Mouse (Mus musculus): ENCODE measurements around the gene Fbxo2. TPM values are rescaled to one million over a fixed set of nuclear protein-coding genes. Genes with fewer than 3 reads are reported as not detected.

Fbxo2 gene
- polyA plus RNA-seq, 1 experiment from 2014 or later = 1.0 TPM

DNA sequence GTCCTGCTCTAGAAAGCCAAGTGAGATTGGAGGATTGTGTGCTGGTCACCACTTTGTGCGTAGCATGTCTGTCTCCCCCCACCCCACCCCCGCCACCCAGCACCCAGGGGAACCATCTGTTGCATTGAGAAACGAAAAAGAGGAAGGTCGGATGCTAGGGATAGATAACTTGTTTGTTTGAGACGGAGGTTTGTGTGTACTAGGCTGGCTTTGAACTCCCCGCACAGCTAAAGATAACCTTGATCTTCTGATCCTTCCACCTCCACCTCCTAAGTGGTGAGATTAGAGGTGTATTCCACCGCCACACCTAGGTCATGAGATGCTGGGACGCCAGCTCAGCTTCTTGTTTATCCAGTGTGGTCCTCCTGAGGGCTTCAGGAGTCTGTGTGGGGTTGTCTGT lies 25.4 kb upstream of the Fbxo2 start:
- H3K4me1 ChIP-seq (ENCODE audit: control insufficient read depth, insufficient read depth, low read length) = peaks cover 5% of the 10 kb centered on the region
- DNase-seq (ENCODE audit: low spot score) = no peak
- no peaks in the 10 kb centered on the region for H3K36me3 ChIP-seq (ENCODE audit: control insufficient read depth, insufficient read depth, low read length)
- WGBS = 84% methylated on average over 8 of the region's 8 CpGs
- H3K27me3 ChIP-seq (ENCODE audit: control insufficient read depth, insufficient read depth, low read length) = peaks cover 3% of the 10 kb centered on the region; the same call in 1 of the 2 replicates
- H3K9ac ChIP-seq (ENCODE audit: low read length) = no peak overlapping the region
- ATAC-seq (ENCODE audit: insufficient number of reproducible peaks, low FRiP score, low TSS enrichment, low read depth) = no peak
- H3K27ac ChIP-seq (replicated peaks; ENCODE audit: low read depth, low read length) = no peak overlapping the region
- H3K4me3 ChIP-seq (ENCODE audit: low read depth, low read length) = no peak overlapping the region
- no peak overlapping the region for H3K4me2 ChIP-seq (ENCODE audit: low read depth, severe bottlenecking)
- H3K9me3 ChIP-seq (ENCODE audit: control insufficient read depth, low read length) = no peaks in the 10 kb centered on the region; the same call in 1 of the 2 replicates

DNA sequence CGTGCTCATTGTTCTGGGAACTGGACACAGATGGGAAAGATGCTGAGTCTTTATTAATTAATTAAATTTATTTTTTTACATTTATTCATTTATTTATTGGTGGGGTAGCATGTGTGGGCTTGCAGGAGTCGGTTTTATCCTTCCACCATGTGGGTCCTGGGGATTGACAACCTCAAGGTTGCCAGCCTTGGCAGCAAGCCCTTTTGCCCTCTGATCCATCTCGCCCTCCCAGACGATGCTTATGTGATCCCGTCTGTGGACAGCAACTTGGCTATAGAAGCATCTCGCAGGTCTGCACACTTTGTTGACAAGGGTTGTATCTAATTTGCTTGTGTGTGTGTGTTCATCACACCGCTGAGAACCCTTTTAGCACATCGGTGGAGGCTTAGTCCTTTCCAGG lies 22.9 kb upstream of the Fbxo2 start:
- Histone ChIP-seq H3K4me1 (ENCODE audit: control insufficient read depth, insufficient read depth, low read length) (no peaks in the 10 kb centered on the region), H3K4me2 (ENCODE audit: low read depth, severe bottlenecking) (no peak overlapping the region), H3K4me3 (ENCODE audit: low read depth, low read length) (no peak overlapping the region), H3K27me3 (ENCODE audit: control insufficient read depth, insufficient read depth, low read length) (no peaks in the 10 kb centered on the region), H3K27ac (replicated peaks; ENCODE audit: low read depth, low read length) (no peak overlapping the region), H3K9me3 (ENCODE audit: control insufficient read depth, low read length) (no peaks in the 10 kb centered on the region; the same call in 1 of the 2 replicates), H3K9ac (ENCODE audit: low read length) (no peak overlapping the region), H3K36me3 (ENCODE audit: control insufficient read depth, insufficient read depth, low read length) (no peaks in the 10 kb centered on the region)
- no peak for DNase-seq (ENCODE audit: low spot score)
- 77% methylated on average over 8 of the region's 8 CpGs for WGBS
- ATAC-seq (ENCODE audit: insufficient number of reproducible peaks, low FRiP score, low TSS enrichment, low read depth) = no peak

DNA sequence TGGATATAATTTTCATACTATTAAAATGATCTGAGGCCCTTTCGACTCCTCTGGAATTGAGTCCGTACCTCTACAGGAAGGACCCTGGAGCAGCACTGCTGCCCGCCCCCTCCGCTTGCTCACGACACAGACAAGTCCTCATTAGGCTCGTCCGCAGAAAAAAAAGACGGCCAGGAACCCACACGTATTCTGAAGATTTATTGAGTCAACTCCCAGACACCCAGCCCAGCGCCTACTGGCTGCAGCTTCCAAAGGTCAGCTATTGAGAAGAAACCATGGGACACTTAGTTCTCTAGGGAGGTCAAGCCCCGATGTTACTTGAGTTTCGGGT lies 20.7 kb upstream of the Fbxo2 start:
- H3K9me3 ChIP-seq (ENCODE audit: control insufficient read depth, low read length) = no peaks in the 10 kb centered on the region
- ATAC-seq (ENCODE audit: insufficient number of reproducible peaks, low FRiP score, low TSS enrichment, low read depth) = peak; percentile 7; the same call in 1 of the 2 replicates
- 1% methylated on average over 12 of the region's 12 CpGs for WGBS

DNA sequence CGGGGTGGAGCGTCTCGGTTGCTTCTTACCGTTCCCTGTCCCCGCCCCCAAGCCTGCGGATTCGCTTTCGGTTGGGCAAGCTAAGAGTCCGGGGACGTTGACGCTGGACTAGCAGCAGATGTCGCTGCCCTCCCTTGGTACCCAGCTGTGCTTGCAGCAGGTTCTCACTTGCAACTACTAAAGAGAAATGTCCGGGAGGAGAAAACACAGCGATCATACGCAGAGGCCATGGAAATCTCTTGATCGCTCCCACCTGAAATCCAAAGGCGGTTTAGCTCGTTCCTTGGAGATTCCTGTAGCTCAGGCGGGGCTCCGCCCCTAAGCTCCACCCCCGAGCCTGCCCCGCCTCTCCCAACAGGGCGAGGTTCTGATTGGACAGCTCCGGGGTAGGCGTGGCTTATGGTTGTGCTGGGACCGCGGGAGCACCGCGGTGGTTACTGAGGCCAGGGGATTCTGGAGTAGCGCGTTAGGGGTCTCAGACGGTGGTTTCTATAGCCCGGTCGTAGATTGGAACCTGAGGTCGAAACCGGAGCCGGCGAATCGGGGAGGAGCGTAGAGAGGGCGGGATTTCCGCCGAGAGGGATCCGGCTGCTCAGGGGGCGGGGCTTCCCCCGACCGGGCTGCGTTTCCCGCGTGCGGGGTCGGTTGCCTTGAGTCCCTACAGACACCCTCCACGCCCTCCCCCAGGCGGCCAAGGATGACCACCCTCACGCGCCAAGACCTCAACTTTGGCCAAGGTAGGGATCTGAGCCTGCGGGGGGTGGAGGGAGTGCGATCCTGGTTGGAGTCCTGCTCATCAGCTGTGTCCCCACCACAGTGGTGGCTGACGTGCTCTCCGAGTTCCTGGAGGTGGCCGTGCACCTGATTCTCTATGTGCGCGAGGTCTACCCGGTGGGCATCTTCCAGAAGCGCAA lies 20.1 kb upstream of the Fbxo2 start:
- no peaks in the 10 kb centered on the region for H3K36me3 ChIP-seq (ENCODE audit: control insufficient read depth, insufficient read depth, low read length)
- peak overlapping the region; percentile 71 for H3K9ac ChIP-seq (ENCODE audit: low read length)
- H3K4me3 ChIP-seq (ENCODE audit: low read depth, low read length) = peak overlapping the region; percentile 63
- DNase-seq (ENCODE audit: low spot score) (peak; percentile 97), ATAC-seq (ENCODE audit: insufficient number of reproducible peaks, low FRiP score, low TSS enrichment, low read depth) (peak; percentile 91)
- peak overlapping the region; percentile 86 for H3K27ac ChIP-seq (replicated peaks; ENCODE audit: low read depth, low read length)
- no peaks in the 10 kb centered on the region for H3K27me3 ChIP-seq (ENCODE audit: control insufficient read depth, insufficient read depth, low read length)
- no peaks in the 10 kb centered on the region for H3K9me3 ChIP-seq (ENCODE audit: control insufficient read depth, low read length)
- under 1% methylated on average over 64 of the region's 65 CpGs for whole genome bisulfite sequencing
- peak overlapping the region; percentile 87 for H3K4me2 ChIP-seq (ENCODE audit: low read depth, severe bottlenecking)
- H3K4me1 ChIP-seq (ENCODE audit: control insufficient read depth, insufficient read depth, low read length) = no peaks in the 10 kb centered on the region

More for the DNA sequence above, 20.7 kb upstream of the Fbxo2 start:
- Histone ChIP-seq H3K4me3 (ENCODE audit: low read depth, low read length) (peak overlapping the region; percentile 63), H3K4me2 (ENCODE audit: low read depth, severe bottlenecking) (peak overlapping the region; percentile 87), H3K36me3 (ENCODE audit: control insufficient read depth, insufficient read depth, low read length) (no peaks in the 10 kb centered on the region), H3K27ac (replicated peaks; ENCODE audit: low read depth, low read length) (no peak overlapping the region), H3K4me1 (ENCODE audit: control insufficient read depth, insufficient read depth, low read length) (no peaks in the 10 kb centered on the region), H3K27me3 (ENCODE audit: control insufficient read depth, insufficient read depth, low read length) (no peaks in the 10 kb centered on the region), H3K9ac (ENCODE audit: low read length) (no peak overlapping the region)
- DNase-seq (ENCODE audit: low spot score) = no peak

DNA sequence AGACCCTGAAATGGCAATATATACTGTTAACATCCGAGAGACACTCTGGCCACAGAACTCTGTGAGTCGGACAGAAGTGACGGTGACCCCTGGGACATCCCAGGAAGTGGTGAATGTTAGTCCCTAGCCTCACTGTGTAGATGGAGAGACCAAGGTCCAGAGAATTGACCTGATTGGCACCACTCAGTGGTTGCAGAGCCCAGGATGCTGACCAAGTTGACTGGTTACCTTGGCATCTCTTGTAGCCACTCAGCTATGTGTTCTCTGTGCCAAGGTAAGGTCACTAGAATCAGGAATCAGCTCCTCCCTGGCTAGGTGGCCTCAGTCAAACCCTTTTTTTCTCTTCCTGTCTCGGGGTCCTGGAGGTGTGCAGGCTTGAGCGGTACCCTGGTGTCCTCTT lies 16.7 kb upstream of the Fbxo2 start:
- H3K36me3 ChIP-seq (ENCODE audit: control insufficient read depth, insufficient read depth, low read length) = no peaks in the 10 kb centered on the region; the same call in 1 of the 2 replicates
- 88% methylated on average over 5 of the region's 5 CpGs for WGBS
- H3K4me3 ChIP-seq (ENCODE audit: low read depth, low read length) = no peak overlapping the region
- H3K4me1 ChIP-seq (ENCODE audit: control insufficient read depth, insufficient read depth, low read length) = no peaks in the 10 kb centered on the region
- no peak overlapping the region for H3K27ac ChIP-seq (replicated peaks; ENCODE audit: low read depth, low read length)
- no peak overlapping the region for H3K4me2 ChIP-seq (ENCODE audit: low read depth, severe bottlenecking)
- no peaks in the 10 kb centered on the region for H3K27me3 ChIP-seq (ENCODE audit: control insufficient read depth, insufficient read depth, low read length)
- H3K9ac ChIP-seq (ENCODE audit: low read length) = no peak overlapping the region
- ATAC-seq (ENCODE audit: insufficient number of reproducible peaks, low FRiP score, low TSS enrichment, low read depth) (no peak), DNase-seq (ENCODE audit: low spot score) (no peak)
- H3K9me3 ChIP-seq (ENCODE audit: control insufficient read depth, low read length) = no peaks in the 10 kb centered on the region

DNA sequence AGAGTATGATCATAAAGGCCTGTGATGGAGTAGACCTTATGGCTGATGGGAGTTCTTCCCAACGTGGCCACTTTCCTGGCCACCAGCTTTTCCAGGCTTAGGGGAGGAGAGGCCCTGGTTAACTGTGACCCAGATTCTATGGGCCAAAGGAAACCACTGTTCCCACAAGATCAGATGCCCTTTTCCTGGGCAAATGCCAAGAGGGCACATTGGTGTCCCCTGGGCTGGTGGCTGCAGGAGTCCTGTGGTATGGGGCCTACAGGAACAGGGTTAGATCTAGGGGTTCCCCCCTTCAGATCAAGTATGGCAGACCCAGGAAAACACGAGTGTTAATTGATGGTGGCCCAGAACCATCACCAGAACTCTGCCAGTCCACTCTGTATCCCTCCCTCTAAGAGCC lies 12.7 kb upstream of the Fbxo2 start:
- WGBS = 88% methylated on average over 2 of the region's 2 CpGs
- Histone ChIP-seq H3K4me3 (ENCODE audit: low read depth, low read length) (no peak overlapping the region), H3K27me3 (ENCODE audit: control insufficient read depth, insufficient read depth, low read length) (no peaks in the 10 kb centered on the region), H3K9me3 (ENCODE audit: control insufficient read depth, low read length) (no peaks in the 10 kb centered on the region), H3K27ac (replicated peaks; ENCODE audit: low read depth, low read length) (no peak overlapping the region), H3K36me3 (ENCODE audit: control insufficient read depth, insufficient read depth, low read length) (no peaks in the 10 kb centered on the region; the same call in 1 of the 2 replicates), H3K9ac (ENCODE audit: low read length) (no peak overlapping the region), H3K4me1 (ENCODE audit: control insufficient read depth, insufficient read depth, low read length) (peaks cover 16% of the 10 kb centered on the region), H3K4me2 (ENCODE audit: low read depth, severe bottlenecking) (no peak overlapping the region)
- ATAC-seq (ENCODE audit: insufficient number of reproducible peaks, low FRiP score, low TSS enrichment, low read depth) (no peak), DNase-seq (ENCODE audit: low spot score) (no peak)

DNA sequence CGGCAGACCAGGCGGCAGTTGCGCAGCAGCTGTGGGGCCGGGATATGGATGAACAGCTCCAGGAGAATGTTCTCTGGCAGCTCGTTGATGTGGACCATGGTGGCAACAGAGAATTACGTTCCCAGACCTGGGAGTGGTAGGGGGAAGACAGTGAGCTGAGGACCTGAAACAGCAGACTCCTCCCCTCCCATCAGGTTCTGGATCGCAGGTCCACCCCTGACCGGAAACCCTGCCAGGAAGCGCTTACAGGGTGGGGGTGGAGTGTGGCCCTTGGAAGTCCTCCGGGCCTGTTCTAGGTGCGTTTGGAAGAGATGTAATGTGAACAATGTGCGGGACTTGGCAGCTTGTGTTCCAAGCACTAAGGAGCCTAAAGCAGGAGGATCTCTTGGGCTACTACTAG lies 10.9 kb upstream of the Fbxo2 start:
- DNase-seq (ENCODE audit: low spot score) = peak; percentile 36
- Histone ChIP-seq H3K9me3 (ENCODE audit: control insufficient read depth, low read length) (no peaks in the 10 kb centered on the region), H3K36me3 (ENCODE audit: control insufficient read depth, insufficient read depth, low read length) (no peaks in the 10 kb centered on the region; the same call in 1 of the 2 replicates), H3K9ac (ENCODE audit: low read length) (peak overlapping the region; percentile 9; the same call in 1 of the 2 replicates), H3K4me3 (ENCODE audit: low read depth, low read length) (no peak overlapping the region), H3K4me1 (ENCODE audit: control insufficient read depth, insufficient read depth, low read length) (peaks cover 16% of the 10 kb centered on the region), H3K27me3 (ENCODE audit: control insufficient read depth, insufficient read depth, low read length) (no peaks in the 10 kb centered on the region), H3K4me2 (ENCODE audit: low read depth, severe bottlenecking) (no peak overlapping the region), H3K27ac (replicated peaks; ENCODE audit: low read depth, low read length) (peak overlapping the region; percentile 68; the same call in 1 of the 2 replicates)
- WGBS = 53% methylated on average over 12 of the region's 12 CpGs
- ATAC-seq (ENCODE audit: insufficient number of reproducible peaks, low FRiP score, low TSS enrichment, low read depth) = no peak

DNA sequence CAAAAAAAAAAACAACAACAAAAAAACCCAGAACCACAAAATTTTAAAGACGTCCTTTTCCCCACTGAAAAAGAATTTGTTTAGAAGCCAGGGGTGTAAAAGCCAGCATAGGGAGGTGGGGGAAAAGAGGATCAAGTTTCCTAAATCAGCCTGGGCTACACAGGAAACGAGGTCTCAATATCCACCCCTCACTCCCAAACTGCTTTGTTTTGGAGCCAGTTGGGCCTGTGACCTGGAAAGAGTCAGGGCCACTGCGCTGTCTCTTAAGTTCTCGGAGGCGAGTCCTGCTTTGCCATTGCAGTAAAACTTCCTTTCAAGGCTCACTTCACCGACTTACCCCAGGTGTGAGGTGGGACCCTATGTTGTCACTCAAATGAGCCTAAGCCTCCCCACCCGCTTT lies 10.2 kb upstream of the Fbxo2 start:
- Histone ChIP-seq H3K4me3 (ENCODE audit: low read depth, low read length) (no peak overlapping the region), H3K9me3 (ENCODE audit: control insufficient read depth, low read length) (no peaks in the 10 kb centered on the region), H3K4me1 (ENCODE audit: control insufficient read depth, insufficient read depth, low read length) (peaks cover 16% of the 10 kb centered on the region), H3K27me3 (ENCODE audit: control insufficient read depth, insufficient read depth, low read length) (no peaks in the 10 kb centered on the region), H3K4me2 (ENCODE audit: low read depth, severe bottlenecking) (no peak overlapping the region), H3K27ac (replicated peaks; ENCODE audit: low read depth, low read length) (peak overlapping the region; percentile 68; the same call in 1 of the 2 replicates), H3K36me3 (ENCODE audit: control insufficient read depth, insufficient read depth, low read length) (no peaks in the 10 kb centered on the region; the same call in 1 of the 2 replicates), H3K9ac (ENCODE audit: low read length) (0 out of 2 replicates have a peak overlapping the region, but pooled peaks have one; percentile 37)
- no peak for ATAC-seq (ENCODE audit: insufficient number of reproducible peaks, low FRiP score, low TSS enrichment, low read depth)
- DNase-seq (ENCODE audit: low spot score) = peak; percentile 50
- 24% methylated on average over 7 of the region's 7 CpGs for WGBS

All from limb, embryonic 11.5 days (tissue).